Mouse (Mus musculus): Measurements from ENCODE around the gene Cnot10.

Cnot10 gene

GRCm38 (mm10) chr9:114578646-114579045 lies 61.3 kb downstream of the Cnot10 start:
- DNase-seq (ENCODE audit: low read depth, low spot score), result no peak

- DNase-seq (ENCODE audit: low read depth, low spot score), result no peak
These were observed 64.0 kb downstream of the Cnot10 start for GRCm38 (mm10) chr9:114576001-114576400.

DNA sequence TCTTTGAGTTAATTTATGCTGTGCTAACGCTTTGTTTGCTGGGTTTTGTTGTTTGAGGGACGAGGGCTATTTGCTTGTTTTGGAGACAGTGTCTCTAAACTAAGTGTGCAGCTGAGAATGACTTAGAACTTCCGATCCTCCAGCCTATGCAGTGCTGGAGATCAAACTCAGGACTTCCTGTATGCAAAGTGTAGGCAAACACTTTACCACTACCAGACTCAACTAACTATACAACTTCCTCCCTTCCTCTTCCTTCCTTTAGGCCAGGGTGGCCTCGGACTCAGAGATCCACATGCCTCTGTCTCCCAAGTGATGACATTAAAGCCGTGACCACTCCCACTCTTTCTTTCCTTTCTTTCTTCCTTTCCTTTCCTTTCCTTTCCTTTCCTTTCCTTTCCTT lies 66.5 kb downstream of the Cnot10 start:
- DNase-seq (ENCODE audit: low read depth, low spot score), result no peak

GRCm38 (mm10) chr9:114568682-114569474 lies 71.1 kb downstream of the Cnot10 start:
- DNase-seq (ENCODE audit: low read depth, low spot score), result no peak

DNA sequence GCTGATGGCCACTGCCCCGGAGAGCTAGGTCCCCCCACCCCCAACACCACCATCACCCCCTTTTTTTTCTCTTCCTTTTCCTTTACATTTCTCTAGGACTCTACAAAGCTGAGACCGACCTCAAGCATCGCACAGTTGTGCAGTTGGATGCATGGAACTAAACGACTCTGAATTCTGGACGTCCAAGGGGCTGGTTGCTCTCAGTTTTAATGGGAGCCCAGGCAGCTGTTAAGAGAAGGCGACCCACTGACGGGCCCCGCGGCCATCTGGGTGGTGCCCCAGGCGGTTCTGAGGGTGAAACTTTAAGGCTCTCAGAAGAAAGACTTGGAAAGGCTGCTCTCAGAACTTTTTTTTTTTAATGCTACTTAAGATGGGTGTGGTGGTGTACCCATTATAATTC lies 75.3 kb downstream of the Cnot10 start:
- no peak for DNase-seq (ENCODE audit: low read depth, low spot score)

DNA sequence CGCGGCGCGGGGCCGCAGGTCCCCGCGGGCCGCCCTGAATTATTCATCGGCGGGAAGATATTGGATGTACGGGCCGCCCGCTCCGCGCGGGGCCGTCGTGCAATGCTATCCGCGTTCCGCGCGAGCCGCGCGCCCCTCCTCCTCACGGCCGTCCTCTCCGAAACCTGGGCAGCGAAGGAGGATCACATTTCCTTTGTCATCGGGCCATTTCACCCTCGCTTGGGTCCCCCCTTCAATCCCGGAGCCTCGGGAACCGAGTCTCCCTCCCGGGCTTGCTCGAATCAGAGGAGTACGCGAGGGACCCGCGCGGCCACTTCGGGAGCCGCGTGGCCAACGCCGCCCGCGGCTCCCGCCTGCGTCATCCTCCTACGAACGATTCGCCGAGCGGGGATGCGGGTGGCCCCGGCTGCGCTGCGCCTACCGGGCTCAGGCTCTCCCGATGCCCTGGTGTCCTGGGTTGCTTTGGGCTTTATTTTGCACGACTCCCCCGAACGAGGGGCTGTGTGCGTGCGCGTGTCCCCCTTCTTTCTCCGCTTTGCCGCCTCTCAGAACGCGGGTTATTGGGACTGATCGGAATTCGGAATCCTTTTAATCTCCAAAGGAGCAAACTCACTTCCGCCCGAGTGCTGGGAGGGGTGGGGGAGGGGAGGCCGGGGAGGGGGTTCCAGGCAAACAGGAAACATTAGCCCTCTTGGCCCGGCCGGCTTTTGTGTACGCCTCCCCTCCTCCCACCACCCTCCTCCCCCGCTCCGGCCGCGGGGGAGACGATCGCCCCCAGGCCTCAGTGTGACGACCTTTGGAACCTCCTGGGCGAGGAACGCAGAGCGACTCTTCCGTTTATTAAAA lies 76.0 kb downstream of the Cnot10 start, which contains the start of gene Trim71:
Gene Trim71, minus strand, starts transcription at position 609 of the 846 bp plus-strand sequence.
- peak; percentile 83 for DNase-seq (ENCODE audit: low read depth, low spot score)

- DNase-seq (ENCODE audit: low read depth, low spot score), result peak; percentile 59
These were observed 76.8 kb downstream of the Cnot10 start for GRCm38 (mm10) chr9:114562919-114563751.

DNA sequence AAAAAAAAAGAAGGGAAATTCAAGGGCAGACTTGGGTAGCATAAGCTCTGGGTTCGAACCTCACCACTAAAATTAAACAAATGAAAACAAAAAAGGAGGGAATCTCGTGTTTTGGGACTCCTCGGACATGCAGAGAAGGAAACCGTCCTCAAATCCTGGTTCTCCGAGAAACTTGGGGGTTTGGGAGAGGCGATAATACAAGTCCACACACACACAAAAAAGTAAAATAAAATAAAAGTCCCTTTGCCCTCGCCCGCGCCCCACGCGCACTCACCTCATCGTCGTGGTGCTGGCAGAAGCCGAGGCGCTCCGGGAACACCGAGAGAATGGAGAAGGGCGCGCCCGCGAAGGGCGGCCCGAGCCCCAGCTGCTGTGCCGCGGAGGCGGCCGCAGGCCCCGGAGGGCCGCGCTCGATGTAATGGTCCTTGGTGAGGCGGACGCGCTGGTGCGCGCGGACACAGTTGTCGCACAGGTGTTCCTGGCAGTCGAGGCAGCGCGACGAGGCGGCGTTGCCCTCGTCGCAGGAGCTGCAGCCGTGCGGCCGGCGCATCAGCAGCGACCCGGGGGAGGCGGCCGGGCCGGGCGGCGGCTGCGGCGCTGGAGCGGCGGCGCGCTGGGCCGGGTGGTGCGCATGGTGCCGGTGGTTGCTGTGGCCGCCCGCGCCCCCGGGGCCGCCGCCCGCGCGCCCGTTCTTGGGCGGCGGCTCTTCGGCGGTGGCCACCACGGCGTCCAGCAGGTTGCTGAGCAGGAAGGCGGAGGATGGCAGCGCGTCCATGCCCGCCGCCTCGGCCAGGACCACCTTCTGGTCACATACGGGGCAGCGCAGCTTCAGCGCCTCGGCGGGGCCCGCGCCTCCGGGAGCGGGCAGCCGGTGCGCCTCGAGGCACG lies 77.7 kb downstream of the Cnot10 start:
- DNase-seq (ENCODE audit: low read depth, low spot score), result peak; percentile 48

GRCm38 (mm10) chr9:114561671-114561971 lies 78.4 kb downstream of the Cnot10 start:
- no peak for DNase-seq (ENCODE audit: low read depth, low spot score)

GRCm38 (mm10) chr9:114560771-114561670 lies 79.0 kb downstream of the Cnot10 start:
- no peak for DNase-seq (ENCODE audit: low read depth, low spot score)

DNA sequence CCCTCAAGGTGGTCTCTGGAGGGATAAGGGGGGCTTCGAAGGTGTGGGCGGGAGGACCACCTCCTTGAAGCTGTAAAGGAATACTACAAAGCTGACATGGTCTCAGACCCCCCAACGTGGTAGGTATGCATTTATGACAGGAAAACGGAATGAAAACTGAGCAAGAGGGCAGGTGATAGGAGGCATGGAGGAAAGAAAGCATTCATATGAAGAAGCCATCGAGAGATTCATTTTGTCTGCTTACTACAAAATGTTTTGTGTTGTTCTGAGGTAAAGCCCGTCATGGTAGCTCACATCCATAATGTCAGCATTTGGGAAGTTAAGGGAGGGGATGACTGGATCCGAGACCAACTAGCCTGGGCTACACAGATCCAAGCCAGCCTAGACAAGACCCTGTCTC lies 79.8 kb downstream of the Cnot10 start:
- no peak for DNase-seq (ENCODE audit: low read depth, low spot score)

DNA sequence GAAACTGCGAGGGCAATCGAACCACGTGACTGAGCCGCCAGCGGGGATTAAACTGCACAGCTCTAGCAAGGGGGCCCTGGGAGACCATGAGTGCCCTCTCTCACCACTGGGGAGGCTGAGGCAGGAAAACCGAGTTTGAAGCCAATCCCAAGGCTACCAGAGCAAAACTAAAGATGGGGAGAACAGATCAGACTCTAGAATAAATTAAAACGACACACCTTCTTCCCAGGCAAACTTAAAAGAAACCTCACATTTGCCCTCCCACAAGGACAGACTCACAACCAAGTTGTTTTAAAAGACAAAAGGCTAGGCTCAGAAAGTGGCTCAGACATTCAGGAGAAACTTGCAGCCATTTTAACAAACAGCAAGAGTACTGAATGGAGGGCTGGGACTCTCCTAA lies 82.9 kb downstream of the Cnot10 start:
- no peak for DNase-seq (ENCODE audit: low read depth, low spot score)

DNA sequence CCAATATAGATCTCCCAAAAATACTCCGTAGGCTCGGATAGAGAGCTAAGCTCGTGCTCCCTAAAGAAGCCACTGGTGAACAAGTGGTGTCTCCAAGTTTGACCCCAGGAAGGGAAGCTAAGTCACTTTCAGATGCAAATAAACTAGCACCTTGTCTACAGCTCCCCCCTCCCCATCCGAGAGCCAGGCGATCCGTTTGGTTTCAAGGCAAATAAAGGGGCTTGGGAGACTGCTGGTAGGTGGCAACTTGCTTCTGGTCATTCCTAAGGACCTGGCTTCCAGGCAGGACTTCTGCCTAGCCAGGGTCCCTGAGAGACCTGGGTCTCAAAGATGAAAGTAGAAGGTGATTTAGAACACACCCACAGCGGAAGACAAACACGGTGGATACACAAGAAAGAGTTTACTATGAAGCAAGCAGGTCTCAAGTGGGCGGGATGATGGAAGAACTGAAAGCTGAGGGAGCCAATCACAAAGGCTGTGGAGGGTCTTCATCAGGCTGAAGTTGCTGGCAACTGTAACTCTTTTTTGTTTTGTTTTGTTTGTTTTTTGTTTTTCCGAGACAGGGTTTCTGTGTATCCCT lies 83.6 kb downstream of the Cnot10 start:
- DNase-seq (ENCODE audit: low read depth, low spot score), result no peak

DNA sequence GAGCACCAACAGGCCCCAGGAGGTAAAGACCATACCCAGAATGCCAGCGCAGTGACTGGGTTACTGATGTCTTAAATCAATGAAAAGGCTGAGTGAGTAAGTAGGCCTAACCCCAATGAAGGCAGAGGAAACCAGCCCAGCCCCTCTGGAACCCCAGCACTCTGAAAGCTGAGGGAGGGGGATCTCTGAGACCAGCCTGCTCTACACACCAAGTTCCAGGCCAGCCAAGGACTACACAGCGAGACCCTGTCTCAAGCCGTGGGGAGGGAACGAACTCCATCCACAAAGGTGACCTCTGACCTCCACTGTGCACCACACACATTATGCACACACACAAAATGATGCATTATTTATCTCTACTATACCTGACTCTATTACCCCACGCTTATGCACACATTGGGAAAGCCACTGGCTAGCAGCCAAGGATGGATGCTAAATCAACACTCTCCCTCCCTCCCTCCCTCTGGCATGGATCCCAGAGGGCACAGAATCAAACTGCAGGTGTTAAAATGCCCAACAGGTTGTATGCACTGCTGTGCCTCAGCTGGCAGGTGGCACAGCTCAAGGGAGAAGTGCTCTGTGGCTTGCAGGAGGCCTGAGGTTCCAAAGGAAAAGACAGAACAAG lies 85.5 kb downstream of the Cnot10 start:
- no peak for DNase-seq (ENCODE audit: low read depth, low spot score)

- no peak for DNase-seq (ENCODE audit: low read depth, low spot score)
These were observed 86.2 kb downstream of the Cnot10 start for GRCm38 (mm10) chr9:114553828-114554227.

DNA sequence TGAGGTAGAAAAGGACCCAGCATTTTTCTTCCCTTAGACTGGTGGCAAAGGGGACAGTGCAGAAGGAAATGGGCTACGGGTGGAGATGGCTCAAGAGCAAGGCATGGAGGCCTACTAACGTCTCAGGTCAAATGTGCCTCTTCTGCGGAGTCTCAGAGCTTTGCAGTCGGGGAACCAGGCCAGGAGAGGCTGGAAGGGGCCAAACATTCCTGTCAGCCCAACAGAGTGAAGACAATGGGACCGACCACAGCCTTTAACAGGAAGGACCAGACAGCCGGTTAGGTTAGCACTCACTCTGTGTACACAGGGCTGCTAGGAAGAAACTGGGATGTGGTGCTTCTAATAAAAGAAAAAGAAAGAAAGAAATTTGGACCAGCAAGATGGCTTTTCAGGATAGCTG lies 90.0 kb downstream of the Cnot10 start:
- no peak for DNase-seq (ENCODE audit: low read depth, low spot score)

DNA sequence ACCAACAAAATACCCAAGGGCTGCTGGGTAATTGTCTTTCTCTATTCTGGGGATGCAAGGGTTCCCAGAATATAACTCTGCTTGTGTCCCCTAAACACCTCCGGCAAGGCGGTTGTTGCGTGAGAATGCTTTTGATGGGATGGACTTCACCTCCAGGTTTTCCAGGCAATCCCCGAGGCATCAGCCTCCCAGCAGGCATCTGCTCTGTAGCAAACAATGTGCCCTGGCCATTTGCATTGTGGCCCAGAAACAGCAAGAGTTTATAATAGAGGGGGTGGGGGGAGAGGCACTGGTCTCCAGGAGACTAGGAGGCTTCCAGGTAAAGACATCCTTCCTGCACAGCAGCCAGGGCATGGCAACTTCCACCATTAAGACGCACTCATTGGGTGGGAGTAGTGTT lies 90.9 kb downstream of the Cnot10 start:
- DNase-seq (ENCODE audit: low read depth, low spot score), result no peak

- no peak for DNase-seq (ENCODE audit: low read depth, low spot score)
These were observed 91.5 kb downstream of the Cnot10 start for GRCm38 (mm10) chr9:114548496-114548895.

GRCm38 (mm10) chr9:114547643-114548077 lies 92.3 kb downstream of the Cnot10 start:
- no peak for DNase-seq (ENCODE audit: low read depth, low spot score)

Measured in mesoderm, embryonic 11.5 days (tissue).